Mouse (Mus musculus) small intestine, adult 2 months (tissue): Measurements from ENCODE around the gene Smoc2. TPM values are rescaled to one million over a fixed set of nuclear protein-coding genes. Genes with fewer than 3 reads are reported as not detected.

Experiments used
- H3K27ac ChIP-seq: fragments of 200-500 bp; 2 replicates; pipeline ENCODE4 v1.5.1; 2012; ENCODE audit warnings: low read depth, low read length, control low read depth, inconsistent platforms; ENCODE audit not compliant: insufficient read depth
- H3K27me3 ChIP-seq: fragments of 200-500 bp; 2 replicates; pipeline ENCODE4 v1.6.1; 2012; ENCODE audit warnings: mild to moderate bottlenecking, moderate library complexity, low read length, inconsistent platforms; ENCODE audit not compliant: control insufficient read depth, insufficient read depth
- H3K36me3 ChIP-seq: fragments of 200-500 bp; 2 replicates; pipeline ENCODE4 v1.6.1; 2012; ENCODE audit warnings: mild to moderate bottlenecking, low read length, control low read depth, inconsistent platforms; ENCODE audit not compliant: control insufficient read depth, insufficient read depth
- H3K4me1 ChIP-seq: fragments of 200-500 bp; 2 replicates; pipeline ENCODE4 v1.6.1; 2012; ENCODE audit warnings: low read length, inconsistent platforms, mixed read lengths; ENCODE audit not compliant: control insufficient read depth, insufficient read depth, insufficient read length
- H3K4me3 ChIP-seq: fragments of 200-500 bp; 2 replicates; pipeline ENCODE4 v1.5.1; 2012; ENCODE audit warnings: low read depth, mild to moderate bottlenecking, control low read depth, inconsistent platforms, low read length, moderate library complexity
- CTCF ChIP-seq: fragments of 200-500 bp; IDR thresholded peaks from 2 replicates; pipeline ENCODE4 v1.5.1; 2012; ENCODE audit warnings: low read depth, mild to moderate bottlenecking, control low read depth, inconsistent platforms, low read length, moderate library complexity, mixed read lengths; ENCODE audit not compliant: insufficient replicate concordance, insufficient read length; ENCODE audit errors: extremely low read depth
- POLR2A ChIP-seq: fragments of 200-500 bp; IDR thresholded peaks from 2 replicates; pipeline ENCODE4 v1.6.1; 2012; ENCODE audit warnings: low read depth, mild to moderate bottlenecking, control low read depth, inconsistent platforms, low read length, moderate library complexity
- WGBS: fragments of 180-500 bp; shearing (Covaris S2); methylation state at CpG from one replicate; pipeline ENCODE4 v1.1.7; 2018; 5-methylcytosine and 5-hydroxymethylcytosine counted together
- polyA plus RNA-seq: library from polyadenylated mRNA; depleted of rRNA; stranded (reverse); fragments of >200 nt; gene quantifications from 2 replicates; pipeline ENCODE4 v1.2.3, GENCODE M21; 2012

The Smoc2 gene
- polyA plus RNA-seq, 1 experiment = 43.5 TPM

DNA sequence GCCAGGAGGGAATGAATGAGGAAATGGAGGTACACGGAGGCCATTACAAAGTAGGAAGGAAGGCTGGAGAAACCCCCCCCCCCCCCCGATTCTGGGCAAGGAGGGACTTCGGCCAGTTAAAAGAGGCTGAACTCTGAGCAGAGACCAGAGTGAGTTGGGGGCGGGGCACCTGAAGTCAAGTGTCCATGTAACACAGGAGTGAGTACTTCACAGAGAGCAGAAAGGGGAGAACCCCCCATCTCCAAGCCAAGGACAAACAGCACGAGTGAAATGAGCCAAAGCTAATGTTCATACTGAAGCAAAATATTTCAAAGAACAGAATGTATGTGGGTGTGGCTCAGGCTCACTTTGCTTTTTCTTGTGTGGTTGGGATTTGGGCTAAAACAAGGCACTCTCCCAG is 121.7 kb downstream of the Smoc2 start:
- H3K4me3 ChIP-seq = no peak overlapping the region
- 62% methylated on average over 5 of the region's 5 CpGs for WGBS
- H3K4me1 ChIP-seq = no peaks in the 10 kb centered on the region
- no peak for TF ChIP-seq CTCF
- peaks cover 5% of the 10 kb centered on the region; the same call in 1 of the 2 replicates for H3K36me3 ChIP-seq
- no peaks in the 10 kb centered on the region for H3K27me3 ChIP-seq
- no peak overlapping the region for H3K27ac ChIP-seq

DNA sequence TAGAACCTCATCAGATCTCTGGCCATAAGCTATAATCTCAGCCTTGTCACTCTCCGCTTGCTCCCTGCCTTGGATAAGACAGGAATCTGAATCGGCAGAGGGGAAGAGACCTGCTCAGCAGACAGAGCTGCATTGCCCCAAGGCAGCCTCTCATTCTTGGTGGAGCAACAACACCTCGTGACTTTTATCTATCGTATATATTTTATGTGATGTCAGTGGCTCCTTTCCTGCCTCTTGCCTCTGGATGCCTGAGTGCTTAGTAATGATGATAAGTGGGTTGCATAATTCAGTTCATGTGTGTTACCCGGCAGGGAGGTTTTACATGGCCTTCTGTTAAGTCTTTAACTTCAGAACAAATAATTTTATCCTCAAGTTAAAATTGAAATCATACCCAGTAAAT is 128.6 kb downstream of the Smoc2 start:
- Histone ChIP-seq H3K4me1 (no peaks in the 10 kb centered on the region), H3K27me3 (no peaks in the 10 kb centered on the region), H3K4me3 (no peak overlapping the region), H3K36me3 (peaks cover 3% of the 10 kb centered on the region; the same call in 1 of the 2 replicates), H3K27ac (no peak overlapping the region)
- 59% methylated on average over 5 of the region's 5 CpGs for WGBS
- TF ChIP-seq CTCF (no peak), POLR2A (no peak)

DNA sequence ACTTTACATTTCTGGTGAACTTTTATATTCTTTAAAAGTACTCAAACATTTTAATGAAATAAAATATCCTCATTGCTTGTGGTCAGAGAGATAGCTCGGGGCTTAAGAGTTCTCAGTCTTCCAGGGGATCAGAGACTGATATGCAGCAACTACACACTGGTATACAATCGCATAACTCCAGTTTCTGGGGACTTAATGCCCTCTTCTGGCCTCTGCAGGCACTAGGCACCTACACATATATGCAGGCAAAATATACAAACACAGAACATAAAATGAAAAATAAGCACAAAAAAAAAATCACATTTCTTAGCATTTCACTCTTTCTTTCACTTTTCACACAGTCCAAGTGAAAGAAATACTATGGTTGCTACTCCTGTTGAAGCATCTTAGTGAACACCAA is 133.2 kb downstream of the Smoc2 start:
- TF ChIP-seq POLR2A (no peak), CTCF (no peak)
- H3K36me3 ChIP-seq = no peaks in the 10 kb centered on the region
- H3K4me1 ChIP-seq = no peaks in the 10 kb centered on the region
- 67% methylated on average over 2 of the region's 2 CpGs for whole genome bisulfite sequencing
- H3K27ac ChIP-seq = no peak overlapping the region
- no peaks in the 10 kb centered on the region for H3K27me3 ChIP-seq
- H3K4me3 ChIP-seq = no peak overlapping the region

DNA sequence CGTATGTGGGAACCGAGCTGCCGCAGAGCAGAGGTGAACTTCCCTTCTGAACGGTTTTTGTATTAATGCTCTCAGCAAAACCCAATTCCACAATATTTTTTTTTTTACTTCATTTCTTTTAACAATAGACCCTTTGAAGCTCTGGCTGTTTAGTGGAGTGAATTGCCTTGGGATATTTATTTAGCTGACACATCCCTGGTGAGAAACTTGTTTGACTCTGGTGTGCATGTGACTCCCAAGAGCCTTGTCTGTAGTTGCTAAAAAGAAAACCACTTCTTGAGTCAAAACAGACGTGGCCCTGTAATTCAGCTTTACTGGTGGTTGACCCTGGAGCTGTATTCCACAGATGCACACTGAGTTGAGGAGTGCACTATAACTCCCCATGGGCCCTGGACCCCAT is 135.2 kb downstream of the Smoc2 start:
- Histone ChIP-seq H3K36me3 (no peaks in the 10 kb centered on the region), H3K27me3 (no peaks in the 10 kb centered on the region), H3K27ac (no peak overlapping the region), H3K4me1 (no peaks in the 10 kb centered on the region), H3K4me3 (no peak overlapping the region)
- 57% methylated on average over 5 of the region's 5 CpGs for WGBS
- TF ChIP-seq CTCF = no peak
- TF ChIP-seq POLR2A = no peak

DNA sequence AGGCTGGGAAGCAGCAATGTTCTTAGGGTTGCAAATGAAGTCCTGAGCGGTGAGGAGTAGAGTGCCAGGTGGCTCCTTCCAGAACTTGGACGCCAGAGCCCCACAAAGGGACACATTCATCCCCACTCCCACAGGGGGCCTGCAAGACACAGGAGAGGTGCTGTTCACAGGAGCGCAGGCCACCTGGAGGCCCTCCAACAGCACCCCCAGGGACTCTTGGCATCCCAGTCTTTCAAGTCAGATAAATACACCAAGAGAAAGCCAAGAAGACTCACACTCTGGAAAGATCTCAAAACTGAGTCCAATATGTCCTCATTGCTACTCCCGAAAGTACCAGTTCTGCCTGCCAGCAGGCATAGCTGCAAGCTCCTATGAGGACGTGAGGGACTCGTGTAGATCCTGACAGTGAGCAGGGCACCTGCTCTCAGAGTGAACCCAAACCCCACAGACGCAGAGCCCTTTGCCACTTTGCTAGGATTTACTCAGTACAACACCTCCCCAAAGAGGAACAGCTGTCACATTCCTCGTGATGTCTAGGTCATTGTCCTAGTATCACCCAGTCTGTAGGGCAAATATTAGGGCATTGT is 141.2 kb downstream of the Smoc2 start:
- no peak overlapping the region for H3K4me3 ChIP-seq
- TF ChIP-seq CTCF (no peak), POLR2A (no peak)
- H3K4me1 ChIP-seq = no peaks in the 10 kb centered on the region
- no peak overlapping the region for H3K27ac ChIP-seq
- H3K27me3 ChIP-seq = no peaks in the 10 kb centered on the region
- no peaks in the 10 kb centered on the region for H3K36me3 ChIP-seq
- WGBS = 67% methylated on average over 8 of the region's 8 CpGs

DNA sequence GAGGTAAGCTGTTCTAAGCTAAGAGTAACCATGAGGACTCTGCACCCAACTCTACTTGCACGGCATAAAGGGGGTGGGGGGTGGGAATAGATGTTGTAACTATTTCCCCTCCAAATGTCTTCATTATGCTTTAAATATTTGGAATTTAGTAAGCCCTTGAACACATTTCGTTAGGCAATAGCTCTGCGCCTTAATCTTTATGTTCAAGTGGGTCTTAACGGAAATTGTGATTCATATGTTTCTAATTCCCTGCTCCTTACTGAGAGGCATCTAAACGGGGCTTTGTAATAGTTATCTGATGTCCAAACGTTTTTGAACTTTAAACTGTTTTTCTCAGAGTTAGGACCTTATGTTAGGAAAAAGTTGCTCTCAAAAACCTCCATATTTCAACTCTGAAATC is 147.2 kb downstream of the Smoc2 start:
- H3K4me1 ChIP-seq = peaks cover 2% of the 10 kb centered on the region; the same call in 1 of the 2 replicates
- no peaks in the 10 kb centered on the region for H3K27me3 ChIP-seq
- no peak overlapping the region for H3K4me3 ChIP-seq
- WGBS = 58% methylated on average over 6 of the region's 6 CpGs
- H3K27ac ChIP-seq = no peak overlapping the region
- TF ChIP-seq POLR2A (no peak), CTCF (no peak)
- no peaks in the 10 kb centered on the region for H3K36me3 ChIP-seq

DNA sequence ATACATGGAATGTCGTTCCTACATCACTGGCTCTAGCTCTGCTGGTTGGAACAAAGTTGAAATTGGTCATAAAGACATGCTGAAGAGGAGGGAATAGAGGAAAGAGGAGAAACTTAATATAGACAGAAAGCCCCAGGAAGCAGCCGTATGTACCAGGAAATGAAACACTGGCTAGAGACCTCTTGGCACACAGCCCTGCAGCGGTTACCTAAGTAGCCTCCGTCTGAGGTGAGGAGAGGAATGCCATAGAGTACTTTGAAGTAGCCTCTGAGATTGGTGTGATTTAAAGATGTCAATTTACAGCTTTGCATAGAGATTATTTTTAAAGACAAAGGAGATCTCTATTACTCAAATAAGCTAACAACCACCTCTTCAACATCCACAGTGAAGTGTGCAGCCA is 155.4 kb downstream of the Smoc2 start:
- H3K4me1 ChIP-seq = peaks cover 5% of the 10 kb centered on the region; the same call in 1 of the 2 replicates
- WGBS = 14% methylated on average over 4 of the region's 4 CpGs

DNA sequence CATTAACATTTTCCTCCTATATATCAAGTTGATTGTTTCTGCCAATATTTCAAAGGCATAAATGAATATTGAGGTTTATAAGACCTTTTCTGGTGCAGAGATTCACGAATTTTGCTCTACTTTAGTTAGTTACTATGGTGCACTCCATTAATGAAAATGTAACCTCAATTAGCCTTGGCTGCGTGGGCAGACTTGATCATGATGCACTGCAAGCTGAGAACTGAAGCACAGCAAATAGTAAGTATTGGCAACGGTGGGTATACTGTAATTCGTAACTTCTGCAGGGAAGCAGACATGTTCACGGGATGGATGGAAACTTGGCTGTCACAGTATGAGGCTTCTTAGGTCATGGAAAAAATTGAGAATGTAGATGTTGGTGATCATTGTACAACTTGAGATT is 166.3 kb downstream of the Smoc2 start:
- WGBS = 83% methylated on average over 5 of the region's 5 CpGs

More for the DNA sequence above, 155.4 kb downstream of the Smoc2 start:
- Histone ChIP-seq H3K27ac (no peak overlapping the region), H3K27me3 (no peaks in the 10 kb centered on the region), H3K4me3 (no peak overlapping the region), H3K36me3 (no peaks in the 10 kb centered on the region)
- TF ChIP-seq POLR2A (no peak), CTCF (no peak)

More for the DNA sequence above, 166.3 kb downstream of the Smoc2 start:
- Histone ChIP-seq H3K27ac (no peak overlapping the region), H3K4me3 (no peak overlapping the region), H3K4me1 (peaks cover 9% of the 10 kb centered on the region), H3K36me3 (no peaks in the 10 kb centered on the region), H3K27me3 (no peaks in the 10 kb centered on the region)
- TF ChIP-seq POLR2A = no peak
